16 mouse cellular contexts compared by ENCODE assay signal in genomic region chr4:110292471-110292870, GRCm38 (mm10). TPM values are rescaled to one million over a fixed set of nuclear protein-coding genes. Genes with fewer than 3 reads are reported as not detected.
DNase-seq lines count a peak whose midpoint lies in the region; ATAC-seq lines count a peak whose summit lies in the region.
"Had no signal": no experiment of that assay in that cellular context is flagged by ENCODE, and none has a peak within 500 bp of the region (broad histone marks: within the 10 kb centered on the region; RNA-seq: fewer than 3 reads in every experiment).

No protein-coding gene starts in this region.

- 30% methylated on average over 10 of the region's 10 CpGs for WGBS in hindbrain, embryonic 13.5 days
- WGBS in midbrain, embryonic 16.5 days, result 46% methylated on average over 10 of the region's 10 CpGs

- ATAC-seq in hindbrain, embryonic 13.5 days (ENCODE audit: low FRiP score), result peak; percentile 64
- no peak for ATAC-seq in midbrain, embryonic 16.5 days
- no peak for ATAC-seq in inflammation-experienced regulatory T-cells, adult 6 months

- peak; percentile 34 for DNase-seq in left cerebral cortex, postnatal 4 days
- DNase-seq in left cerebral cortex, postnatal 10 days (ENCODE audit: extremely low spot score in 1 of 2, low spot score in 2 of 2), result no peak
- DNase-seq in kidney, postnatal 10 days, result no peak
- no peak for DNase-seq in right cerebral cortex, postnatal 36 days (ENCODE audit: low spot score in 2 of 2)
- no peak for DNase-seq in thymus, postnatal 0 days (ENCODE audit: low spot score)
- DNase-seq: kidney, postnatal 36 days; spleen, adult 18-20 months had no signal

- no peaks in the 10 kb centered on the region for H3K9me3 ChIP-seq in hindbrain, embryonic 13.5 days
- no peaks in the 10 kb centered on the region for H3K9me3 ChIP-seq in midbrain, embryonic 16.5 days (replicated peaks; ENCODE audit: control insufficient read depth, low read length, poor library complexity, severe bottlenecking)
- H3K9me3 ChIP-seq: embryonic facial prominence, embryonic 15.5 days; heart, embryonic 10.5 days; limb, embryonic 15.5 days had no signal

- intact Hi-C loops in left cerebral cortex, postnatal 4 days (cut with DNase I), result no loop called here
- intact Hi-C loops in left cerebral cortex, postnatal 10 days (cut with DNase I), result no loop called here

- no peak overlapping the region for H3K9ac ChIP-seq in hindbrain, embryonic 13.5 days
- no peak overlapping the region for H3K9ac ChIP-seq in midbrain, embryonic 16.5 days (ENCODE audit: low read depth, low read length)
- H3K9ac ChIP-seq: embryonic facial prominence, embryonic 15.5 days; limb, embryonic 15.5 days had no signal

- peak overlapping the region; percentile 29 for H3K4me2 ChIP-seq in hindbrain, embryonic 13.5 days
- 0 out of 2 replicates have a peak overlapping the region, but pooled peaks have one; percentile 21 for H3K4me2 ChIP-seq in midbrain, embryonic 16.5 days (ENCODE audit: low read length)
- H3K4me2 ChIP-seq: embryonic facial prominence, embryonic 15.5 days; limb, embryonic 15.5 days had no signal

- H3K4me1 ChIP-seq in hindbrain, embryonic 13.5 days (replicated peaks), result peaks cover 15% of the 10 kb centered on the region
- peaks cover 4% of the 10 kb centered on the region; the same call in 1 of the 2 replicates for H3K4me1 ChIP-seq in midbrain, embryonic 16.5 days (ENCODE audit: control insufficient read depth, insufficient read depth, low read length)
- H3K4me1 ChIP-seq: embryonic facial prominence, embryonic 15.5 days; heart, embryonic 10.5 days; limb, embryonic 15.5 days had no signal

- H3K36me3 ChIP-seq in hindbrain, embryonic 13.5 days, result no peaks in the 10 kb centered on the region
- H3K36me3 ChIP-seq in midbrain, embryonic 16.5 days (ENCODE audit: control insufficient read depth, insufficient read depth, low read length), result no peaks in the 10 kb centered on the region
- H3K36me3 ChIP-seq: embryonic facial prominence, embryonic 15.5 days; heart, embryonic 10.5 days; limb, embryonic 15.5 days had no signal

- 0 out of 2 replicates have a peak overlapping the region, but pooled peaks have one; percentile 2 for H3K4me3 ChIP-seq in hindbrain, embryonic 13.5 days
- H3K4me3 ChIP-seq in midbrain, embryonic 16.5 days (ENCODE audit: low read depth, low read length), result no peak overlapping the region
- H3K4me3 ChIP-seq: embryonic facial prominence, embryonic 15.5 days; heart, embryonic 10.5 days; limb, embryonic 15.5 days had no signal

- peak overlapping the region; percentile 52 for H3K27ac ChIP-seq in hindbrain, embryonic 13.5 days
- H3K27ac ChIP-seq in midbrain, embryonic 16.5 days (ENCODE audit: low read length), result no peak overlapping the region
- H3K27ac ChIP-seq: embryonic facial prominence, embryonic 15.5 days; heart, embryonic 10.5 days; limb, embryonic 15.5 days had no signal

- H3K27me3 ChIP-seq in hindbrain, embryonic 13.5 days, result no peaks in the 10 kb centered on the region
- H3K27me3 ChIP-seq in midbrain, embryonic 16.5 days (ENCODE audit: control insufficient read depth, insufficient read depth, low read depth, low read length), result no peaks in the 10 kb centered on the region
- H3K27me3 ChIP-seq: embryonic facial prominence, embryonic 15.5 days had no signal

RNA-seq across cellular contexts. Expression of gene Elavl4, which starts 59.2 kb away (rescaled TPM):
- total RNA-seq in left cerebral cortex, postnatal 4 days (2021), result 100 to 1,000 TPM; 113 to 116 TPM
- total RNA-seq in left cerebral cortex, postnatal 10 days (2021), result 100 to 1,000 TPM; 112 to 118 TPM
- polyA plus RNA-seq in hindbrain, embryonic 13.5 days (2015; fragmentation: Nextera tagmentation; extraction: Ambion mirVana), result 394 and 401 TPM in 2 replicates
- 346 and 352 TPM in 2 replicates for polyA plus RNA-seq in midbrain, embryonic 16.5 days (2015; fragmentation: Nextera tagmentation; extraction: Ambion mirVana)
- polyA plus RNA-seq in inflammation-experienced regulatory T-cells, adult 6 months (2017; shearing (Covaris generic)), result not detected
- polyA plus RNA-seq in thymus, postnatal 0 days (2015; fragmentation: Nextera tagmentation; extraction: Ambion mirVana), result 15.4 and 15.5 TPM in 2 replicates
- total RNA-seq: MEL; monocyte, adult 5-6 weeks had no signal
- polyA plus RNA-seq: C2C12 had no signal

Comparison
In these comparisons a context has a peak if more than half of its experiments do, and no peak if none do; other contexts are left out.
1. RNA of gene Elavl4, which starts 59.2 kb away (polyA plus RNA-seq): 394 to 401 TPM in hindbrain, embryonic 13.5 days and 346 to 352 TPM in midbrain, embryonic 16.5 days; 15.4 to 15.5 TPM in thymus, postnatal 0 days and not detected in inflammation-experienced regulatory T-cells, adult 6 months; every median in the first group is over 10 times any median in the second.